Mouse (Mus musculus) kidney, adult 10 weeks (tissue): Measurements from ENCODE around the gene Tlk2. TPM values are rescaled to one million over a fixed set of nuclear protein-coding genes. Genes with fewer than 3 reads are reported as not detected.

ENCODE experiments used
- polyA plus RNA-seq: library from polyadenylated mRNA; stranded (reverse); fragments of 350-450 nt; fragmentation: Illumina TruSeq; extraction: RNeasy Lipid Tissue Mini Kit (QIAGEN cat#74804); gene quantifications from one replicate; pipeline ENCODE4 v1.2.3, GENCODE M21; 2014; ENCODE audit warnings: low read depth, low replicate concordance

Tlk2 gene
- polyA plus RNA-seq = 72.8 TPM

GRCm38 (mm10) chr11:105178516-105178915 is at the start of gene Tlk2:
Tlk2 (plus strand) TSS chr11:105178807.

GRCm38 (mm10) chr11:105146593-105146992 is 32.0 kb upstream of the Tlk2 start, which contains the start of gene Gm10842:
Gm10842 (plus strand) TSS chr11:105146893.

GRCm38 (mm10) chr11:105292124-105293071 is 113.8 kb downstream of the Tlk2 start, which contains the start of gene Mrc2:
Mrc2 (plus strand) TSS chr11:105292643.

Other genes starting within 250 kb of the Tlk2 start
- gene Efcab3, start 115.2 kb upstream of the Tlk2 start, polyA plus RNA-seq = not detected
- gene Mettl2, start 52.4 kb upstream of the Tlk2 start, polyA plus RNA-seq = 14.3 TPM
- not detected for gene Gm10842, start 31.9 kb upstream of the Tlk2 start, polyA plus RNA-seq
- 0.12 TPM for gene Mrc2, start 113.8 kb downstream of the Tlk2 start, polyA plus RNA-seq